Mouse (Mus musculus) heart, postnatal 36 days (tissue): Measurements from ENCODE around the gene 9130409I23Rik. TPM values are rescaled to one million over a fixed set of nuclear protein-coding genes. Genes with fewer than 3 reads are reported as not detected.
"Not testable (repeated sequence)": the region's sequence is repeated elsewhere in the genome, so short reads cannot be mapped to it uniquely, and the experiment has no call there.

Experiments
- DNase-seq, 2 experiments: peaks; one replicate each; pipeline ENCODE4 v3.0.0; 2021 to 2022
- intact Hi-C: fragments of 180-260 bp; cut with DNase I; formaldehyde crosslinking; loops from one replicate; pipeline ENCODE4 v1.15.1; 2025
- total RNA-seq, 2 experiments: library from RNA; stranded (reverse); gene quantifications; 2 replicates each; pipeline ENCODE4 v1.2.3; 2021

9130409I23Rik gene
- total RNA-seq, 2 experiments from 2014 or later = not detected

- intact Hi-C loops = no loop called here
- DNase-seq = no peak
Observed at GRCm38 (mm10) chr1:181021488-181021865, 29.6 kb upstream of the 9130409I23Rik start.

GRCm38 (mm10) chr1:181022265-181022664 lies 28.8 kb upstream of the 9130409I23Rik start:
- DNase-seq = peak; percentile 52 to 61
- intact Hi-C loops = loop anchor here (2.0 kb wide), 1 partner anchor 29 kb away; no protein-coding TSS in a partner anchor

- DNase-seq = not testable (repeated sequence)
- intact Hi-C loops = loop anchor here (5.0 kb wide), 1 partner anchor 133 kb away; the partner anchor contains the start of gene Pycr2
Observed at GRCm38 (mm10) chr1:181035015-181035778, 15.8 kb upstream of the 9130409I23Rik start.

DNA sequence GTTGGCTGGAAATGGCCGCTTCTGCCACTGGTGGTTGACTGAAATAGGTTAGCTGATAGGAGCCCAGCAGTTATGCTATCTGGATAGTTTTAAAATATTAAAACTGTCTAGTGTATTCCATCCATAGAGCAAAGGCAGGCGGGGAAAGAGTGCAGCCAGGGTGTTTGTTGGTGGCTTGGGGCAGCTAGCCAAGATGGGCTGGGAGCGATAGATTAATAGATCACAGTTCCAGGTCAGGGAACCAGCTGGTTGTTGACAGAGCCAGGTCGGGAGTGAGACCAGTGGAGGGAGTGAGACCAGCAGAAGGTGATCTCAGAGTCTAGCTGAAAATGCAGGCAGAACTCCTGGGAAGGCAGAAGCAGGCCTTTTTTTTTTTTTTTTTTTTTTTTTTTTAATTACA lies 13.4 kb upstream of the 9130409I23Rik start:
- intact Hi-C loops = loop anchor here (2.0 to 5.0 kb wide), 2 partner anchors 13 to 135 kb away; partner anchors contain the start of gene Pycr2
- DNase-seq = no peak

- intact Hi-C loops = loop anchor here (1.0 to 5.0 kb wide), 4 partner anchors 15 to 137 kb away; partner anchors contain the start of gene Pycr2
- DNase-seq = peak; percentile 29 to 31
Observed at GRCm38 (mm10) chr1:181039652-181040051, 11.4 kb upstream of the 9130409I23Rik start.

GRCm38 (mm10) chr1:181047520-181047919 lies 3.5 kb upstream of the 9130409I23Rik start:
- DNase-seq = no peak
- intact Hi-C loops = no loop called here

GRCm38 (mm10) chr1:181049328-181049842 lies 1.7 kb upstream of the 9130409I23Rik start:
- intact Hi-C loops = no loop called here
- DNase-seq = no peak

DNA sequence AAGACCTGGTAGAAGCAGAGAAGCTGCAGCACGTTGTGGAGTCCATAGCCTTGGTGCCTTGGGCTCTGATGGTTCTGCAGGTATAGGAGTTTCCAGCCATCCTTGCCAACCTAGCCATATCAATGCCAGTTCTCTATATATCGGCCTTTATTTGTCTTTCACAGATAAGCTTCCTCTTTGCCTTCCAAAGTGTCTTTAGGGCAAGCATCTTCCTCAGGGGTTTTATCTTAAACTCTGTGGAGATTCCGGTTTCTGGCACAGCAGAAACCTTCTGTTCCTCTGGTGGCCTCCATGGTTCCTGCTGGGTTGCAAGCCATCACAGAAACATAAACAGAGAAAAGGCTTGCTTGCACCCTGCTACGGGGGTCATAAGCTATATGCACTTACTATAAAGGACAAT lies 1.9 kb downstream of the 9130409I23Rik start:
- intact Hi-C loops = no loop called here

GRCm38 (mm10) chr1:181061784-181062485 lies 10.9 kb downstream of the 9130409I23Rik start:
- intact Hi-C loops = no loop called here
- DNase-seq = no peak

More for the DNA sequence above, 1.9 kb downstream of the 9130409I23Rik start:
- no peak for DNase-seq

GRCm38 (mm10) chr1:181063991-181064390 lies 13.0 kb downstream of the 9130409I23Rik start:
- intact Hi-C loops = no loop called here
- no peak for DNase-seq

DNA sequence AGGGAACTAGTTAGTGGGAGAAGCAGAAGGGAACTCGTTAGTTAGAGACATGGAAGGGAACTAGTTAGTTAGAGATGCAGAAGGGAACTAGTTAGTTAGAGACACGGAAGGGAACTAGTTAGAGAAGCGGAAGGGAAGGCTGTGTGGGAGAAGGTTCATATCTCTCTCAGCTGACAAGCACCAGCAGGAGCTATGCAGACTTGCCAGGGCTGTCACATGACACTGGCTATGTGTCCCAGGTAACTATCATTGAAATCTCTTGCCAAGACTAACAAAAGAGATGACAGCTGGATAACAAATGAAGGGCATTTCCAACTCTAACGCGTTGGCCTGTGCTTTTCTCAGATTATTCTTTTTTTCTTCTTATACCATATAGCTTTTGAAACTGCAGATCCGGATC lies 13.6 kb downstream of the 9130409I23Rik start:
- no peak for DNase-seq
- intact Hi-C loops = no loop called here

DNA sequence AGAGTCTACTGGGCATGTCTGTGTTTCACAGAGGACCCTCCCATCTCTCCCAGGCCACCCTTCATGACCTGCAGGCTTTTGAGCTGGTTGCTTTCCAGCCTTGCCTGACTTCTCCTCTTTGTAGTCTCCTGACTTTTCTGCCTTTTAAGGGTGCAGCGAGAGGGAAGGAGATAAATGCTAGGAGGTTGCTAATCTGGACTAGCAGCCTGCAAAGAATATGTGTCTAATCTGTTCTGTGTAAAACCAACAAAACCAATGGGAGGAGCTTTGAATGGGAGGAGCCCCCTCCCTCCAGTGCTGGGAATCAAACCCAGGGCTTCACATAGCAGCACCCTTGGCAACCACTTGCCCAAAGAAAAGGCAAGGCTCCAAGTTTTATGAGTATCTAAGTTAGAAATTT lies 17.3 kb downstream of the 9130409I23Rik start:
- intact Hi-C loops = no loop called here
- DNase-seq = no peak

DNA sequence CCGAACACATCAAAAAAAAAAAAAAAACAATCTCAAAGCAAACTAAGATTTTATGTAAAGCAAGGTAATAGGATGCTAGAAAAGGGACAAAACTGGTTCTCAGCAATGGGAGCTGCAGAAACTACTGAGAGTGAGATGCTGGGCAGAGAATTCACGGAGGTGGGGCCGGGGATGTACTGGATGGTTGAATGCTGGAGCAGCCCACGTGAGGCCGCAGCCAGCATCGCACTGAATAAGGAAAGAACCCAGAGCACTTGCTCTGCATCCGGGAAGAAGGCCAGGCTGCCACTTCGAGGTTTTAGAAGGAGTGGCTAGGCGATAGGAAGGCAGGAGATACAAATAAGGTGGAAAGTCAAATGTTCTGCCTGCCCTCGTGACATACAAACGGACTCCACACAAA lies 18.6 kb downstream of the 9130409I23Rik start:
- intact Hi-C loops = no loop called here
- no peak for DNase-seq

- DNase-seq = no peak
- intact Hi-C loops = no loop called here
Observed at GRCm38 (mm10) chr1:181073075-181073474, 22.0 kb downstream of the 9130409I23Rik start.

DNA sequence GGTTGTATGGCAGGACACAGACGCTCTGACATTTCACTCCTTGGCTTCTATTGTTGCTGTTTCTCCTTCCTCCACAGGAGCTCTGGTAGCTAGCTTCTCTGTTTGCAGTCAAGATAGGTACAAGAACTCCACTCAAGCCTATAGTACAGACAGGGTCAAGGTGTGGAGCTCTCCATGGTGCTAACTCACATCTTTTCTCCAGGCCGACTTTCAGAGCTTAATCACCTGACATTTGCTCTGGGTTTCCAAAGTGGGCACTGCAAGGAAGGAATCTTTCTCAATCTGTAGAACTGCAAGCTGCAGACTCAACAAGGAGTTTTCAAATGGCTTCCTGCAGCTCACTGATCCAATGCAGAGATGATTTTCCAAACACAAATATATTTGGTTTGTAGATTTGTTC lies 33.0 kb downstream of the 9130409I23Rik start:
- DNase-seq = no peak
- intact Hi-C loops = no loop called here

GRCm38 (mm10) chr1:181090048-181090447 lies 39.0 kb downstream of the 9130409I23Rik start:
- intact Hi-C loops = no loop called here

More at GRCm38 (mm10) chr1:181090048-181090447, 39.0 kb downstream of the 9130409I23Rik start:
- no peak for DNase-seq

Other genes starting within 250 kb of the 9130409I23Rik start
- gene H3f3a, start 237.3 kb upstream of the 9130409I23Rik start, total RNA-seq = 100 to 1,000 TPM; 457 to 506 TPM
- 10 to 100 TPM; 10.3 to 14.2 TPM for gene Sde2, start 200.1 kb upstream of the 9130409I23Rik start, total RNA-seq
- not detected for gene Lefty2, start 158.1 kb upstream of the 9130409I23Rik start, total RNA-seq
- 10 to 100 TPM; 12.5 to 15.6 TPM for gene Pycr2, start 146.9 kb upstream of the 9130409I23Rik start, total RNA-seq
- gene Lefty1, start 116.2 kb upstream of the 9130409I23Rik start, total RNA-seq = 1 to 10 TPM in 1 of 2 experiments, under 1 TPM in 1; 0.95 to 1.0 TPM
- gene Tmem63a, start 108.9 kb upstream of the 9130409I23Rik start, total RNA-seq = 10 to 100 TPM; 13.8 to 13.9 TPM
- 10 to 100 TPM; 35.4 to 41.5 TPM for gene Ephx1, start 30.3 kb upstream of the 9130409I23Rik start, total RNA-seq
- 1 to 10 TPM; 8.2 to 8.4 TPM for gene Nvl, start 93.0 kb downstream of the 9130409I23Rik start, total RNA-seq
- 10 to 100 TPM; 40.7 to 42.7 TPM for gene Cnih4, start 93.5 kb downstream of the 9130409I23Rik start, total RNA-seq
- gene Wdr26, start 160.8 kb downstream of the 9130409I23Rik start, total RNA-seq = 100 to 1,000 TPM; 110 to 115 TPM